Mouse (Mus musculus) spleen, postnatal 4 days (tissue): ENCODE data around the gene Ttc3.

ENCODE experiments used
- DNase-seq, 2 experiments: peaks; one replicate each; pipeline ENCODE4 v3.0.0; 2022; ENCODE audit warnings: low spot score in 2 of 2

Ttc3 gene

GRCm38 (mm10) chr16:94358091-94358490 lies 12.3 kb upstream of the Ttc3 start:
- no peak for DNase-seq

GRCm38 (mm10) chr16:94360578-94361350 lies 9.7 kb upstream of the Ttc3 start:
- DNase-seq = no peak

- no peak for DNase-seq
Observed at GRCm38 (mm10) chr16:94362174-94362873, 8.1 kb upstream of the Ttc3 start.

- DNase-seq = no peak
Observed at GRCm38 (mm10) chr16:94363814-94364213, 6.6 kb upstream of the Ttc3 start.

- DNase-seq = no peak
Observed at GRCm38 (mm10) chr16:94365435-94365834, 5.0 kb upstream of the Ttc3 start.

GRCm38 (mm10) chr16:94369596-94370172 lies 734 bp upstream of the Ttc3 start:
- DNase-seq = no peak

GRCm38 (mm10) chr16:94370915-94371300 lies 490 bp downstream of the Ttc3 start:
- peak; percentile 70 to 85 for DNase-seq

- peak; percentile 32 to 75 for DNase-seq
Observed at GRCm38 (mm10) chr16:94371301-94371931, 998 bp downstream of the Ttc3 start, which contains the start of gene Pigp. Pigp (minus strand) TSS chr16:94371842.

GRCm38 (mm10) chr16:94379386-94379785 lies 9.0 kb downstream of the Ttc3 start:
- DNase-seq = no peak

- DNase-seq = no peak
Observed at GRCm38 (mm10) chr16:94383277-94383676, 12.9 kb downstream of the Ttc3 start.

- DNase-seq = no peak
Observed at GRCm38 (mm10) chr16:94387690-94388089, 17.3 kb downstream of the Ttc3 start.

GRCm38 (mm10) chr16:94392299-94392698 lies 21.9 kb downstream of the Ttc3 start:
- DNase-seq = no peak

GRCm38 (mm10) chr16:94395051-94395450 lies 24.6 kb downstream of the Ttc3 start:
- DNase-seq = no peak

GRCm38 (mm10) chr16:94396641-94397040 lies 26.2 kb downstream of the Ttc3 start:
- no peak for DNase-seq

- no peak for DNase-seq
Observed at GRCm38 (mm10) chr16:94399141-94399540, 28.7 kb downstream of the Ttc3 start.

GRCm38 (mm10) chr16:94401636-94402035 lies 31.2 kb downstream of the Ttc3 start:
- DNase-seq = no peak

GRCm38 (mm10) chr16:94402185-94402584 lies 31.8 kb downstream of the Ttc3 start:
- no peak for DNase-seq

GRCm38 (mm10) chr16:94411287-94411686 lies 40.9 kb downstream of the Ttc3 start:
- DNase-seq = no peak

GRCm38 (mm10) chr16:94412198-94412597 lies 41.8 kb downstream of the Ttc3 start:
- no peak for DNase-seq

- DNase-seq = no peak
Observed at GRCm38 (mm10) chr16:94412760-94413159, 42.3 kb downstream of the Ttc3 start.

- no peak for DNase-seq
Observed at GRCm38 (mm10) chr16:94414151-94414550, 43.7 kb downstream of the Ttc3 start.

GRCm38 (mm10) chr16:94420498-94420897 lies 50.1 kb downstream of the Ttc3 start:
- DNase-seq = no peak
